ENCODE assay signal across 9 mouse cellular contexts in genomic region chr7:141229702-141230101, GRCm38 (mm10). TPM values are rescaled to one million over a fixed set of nuclear protein-coding genes. Genes with fewer than 3 reads are reported as not detected.
DNase-seq lines count a peak whose midpoint lies in the region; ATAC-seq lines count a peak whose summit lies in the region.
"Had no signal": no experiment of that assay in that cellular context is flagged by ENCODE, and none has a peak within 500 bp of the region (broad histone marks: within the 10 kb centered on the region; RNA-seq: fewer than 3 reads in every experiment).

No protein-coding gene starts in this region.

- H3K27ac ChIP-seq in lung, embryonic 15.5 days, result no peak overlapping the region
- peak overlapping the region; percentile 98 for H3K27ac ChIP-seq in forebrain, embryonic 10.5 days
- H3K27ac ChIP-seq in limb, embryonic 10.5 days, result peak overlapping the region; percentile 98
- no peak overlapping the region for H3K27ac ChIP-seq in neural tube, embryonic 15.5 days (replicated peaks)

- no peaks in the 10 kb centered on the region for H3K9me3 ChIP-seq in lung, embryonic 15.5 days
- H3K9me3 ChIP-seq in forebrain, embryonic 10.5 days, result no peaks in the 10 kb centered on the region
- H3K9me3 ChIP-seq in limb, embryonic 10.5 days (replicated peaks), result no peaks in the 10 kb centered on the region
- H3K9me3 ChIP-seq in neural tube, embryonic 15.5 days (replicated peaks), result no peaks in the 10 kb centered on the region

- H3K27me3 ChIP-seq in lung, embryonic 15.5 days, result no peaks in the 10 kb centered on the region
- no peaks in the 10 kb centered on the region for H3K27me3 ChIP-seq in forebrain, embryonic 10.5 days (ENCODE audit: poor library complexity, severe bottlenecking)
- H3K27me3 ChIP-seq in limb, embryonic 10.5 days (ENCODE audit: low read depth, poor library complexity, severe bottlenecking), result no peaks in the 10 kb centered on the region
- H3K27me3 ChIP-seq in neural tube, embryonic 15.5 days (replicated peaks), result no peaks in the 10 kb centered on the region

- peak overlapping the region; percentile 95 for H3K9ac ChIP-seq in lung, embryonic 15.5 days
- H3K9ac ChIP-seq in neural tube, embryonic 15.5 days (replicated peaks), result peak overlapping the region; percentile 94

- ATAC-seq in lung, embryonic 15.5 days (ENCODE audit: borderline replicate concordance, extremely low read depth, low FRiP score, low TSS enrichment), result no peak
- ATAC-seq in neural tube, embryonic 15.5 days (ENCODE audit: low FRiP score), result no peak
- no peak for ATAC-seq in monocyte, adult 5-6 weeks (replicated peaks; ENCODE audit: insufficient number of reproducible peaks, low FRiP score, low TSS enrichment, poor library complexity, severe bottlenecking)

- peaks cover 35% of the 10 kb centered on the region for H3K36me3 ChIP-seq in lung, embryonic 15.5 days
- peaks cover 47% of the 10 kb centered on the region for H3K36me3 ChIP-seq in forebrain, embryonic 10.5 days (replicated peaks)
- peaks cover 44% of the 10 kb centered on the region for H3K36me3 ChIP-seq in limb, embryonic 10.5 days
- peaks cover 40% of the 10 kb centered on the region for H3K36me3 ChIP-seq in neural tube, embryonic 15.5 days

- peaks cover 23% of the 10 kb centered on the region for H3K4me1 ChIP-seq in lung, embryonic 15.5 days
- peaks cover 23% of the 10 kb centered on the region for H3K4me1 ChIP-seq in forebrain, embryonic 10.5 days
- H3K4me1 ChIP-seq in limb, embryonic 10.5 days, result peaks cover 20% of the 10 kb centered on the region
- H3K4me1 ChIP-seq in neural tube, embryonic 15.5 days, result peaks cover 32% of the 10 kb centered on the region

- peak overlapping the region; percentile 80 for H3K4me2 ChIP-seq in lung, embryonic 15.5 days
- peak overlapping the region; percentile 83 for H3K4me2 ChIP-seq in neural tube, embryonic 15.5 days

- H3K4me3 ChIP-seq in lung, embryonic 15.5 days, result peak overlapping the region; percentile 94
- H3K4me3 ChIP-seq in forebrain, embryonic 10.5 days, result peak overlapping the region; percentile 100
- H3K4me3 ChIP-seq in limb, embryonic 10.5 days, result peak overlapping the region; percentile 99
- H3K4me3 ChIP-seq in neural tube, embryonic 15.5 days (replicated peaks), result peak overlapping the region; percentile 90

- no peak for DNase-seq in lung, postnatal 10 days
- DNase-seq in forebrain, embryonic 10.5 days (ENCODE audit: extremely low spot score, low spot score), result no peak
- DNase-seq in limb, embryonic 10.5 days (ENCODE audit: low spot score), result no peak
- no peak for DNase-seq in thymus, postnatal 10 days (ENCODE audit: low spot score in 2 of 2)
- DNase-seq in layer of hippocampus, postnatal 36 days, result no peak
- DNase-seq: kidney, postnatal 25 days had no signal

- 38% methylated on average over 6 of the region's 6 CpGs for WGBS in lung, embryonic 15.5 days
- WGBS in forebrain, embryonic 10.5 days, result 66% methylated on average over 6 of the region's 6 CpGs
- WGBS in limb, embryonic 10.5 days, result 68% methylated on average over 6 of the region's 6 CpGs
- WGBS in neural tube, embryonic 15.5 days, result 73% methylated on average over 6 of the region's 6 CpGs

RNA-seq across cellular contexts. Expression of gene Phrf1, which starts 1.1 kb away (rescaled TPM):
- 71.8 and 71.9 TPM in 2 replicates for polyA plus RNA-seq in lung, embryonic 15.5 days (2015; fragmentation: Nextera tagmentation; extraction: Ambion mirVana)
- 121 and 124 TPM in 2 replicates for polyA plus RNA-seq in forebrain, embryonic 10.5 days (2016; fragmentation: Nextera tagmentation; extraction: Ambion mirVana)
- 121 and 131 TPM in 2 replicates for polyA plus RNA-seq in limb, embryonic 10.5 days (2016; fragmentation: Nextera tagmentation; extraction: Ambion mirVana)
- 54.9 and 60.2 TPM in 2 replicates for polyA plus RNA-seq in neural tube, embryonic 15.5 days (2015; fragmentation: Nextera tagmentation; extraction: Ambion mirVana)
- 51.4 to 90.4 TPM (median 72.9 TPM) in 3 replicates for total RNA-seq in monocyte, adult 5-6 weeks (2017)
- total RNA-seq in layer of hippocampus, postnatal 36 days (2021), result 10 to 100 TPM; 79.9 to 86.9 TPM

RNA-seq across cellular contexts. Expression of gene Rassf7, which starts 14.0 kb away (rescaled TPM):
- 59.7 and 62.6 TPM in 2 replicates for polyA plus RNA-seq in lung, embryonic 15.5 days (2015; fragmentation: Nextera tagmentation; extraction: Ambion mirVana)
- polyA plus RNA-seq in forebrain, embryonic 10.5 days (2016; fragmentation: Nextera tagmentation; extraction: Ambion mirVana), result 50.8 and 53.8 TPM in 2 replicates
- polyA plus RNA-seq in limb, embryonic 10.5 days (2016; fragmentation: Nextera tagmentation; extraction: Ambion mirVana), result 44.7 and 53.5 TPM in 2 replicates
- 24.1 and 28.1 TPM in 2 replicates for polyA plus RNA-seq in neural tube, embryonic 15.5 days (2015; fragmentation: Nextera tagmentation; extraction: Ambion mirVana)
- 1.4 to 11.5 TPM (median 1.9 TPM) in 3 replicates for total RNA-seq in monocyte, adult 5-6 weeks (2017)
- total RNA-seq in layer of hippocampus, postnatal 36 days (2021), result under 1 TPM; 0.73 to 0.82 TPM

RNA-seq across cellular contexts. Expression of gene Lmntd2, which starts 15.8 kb away (rescaled TPM):
- polyA plus RNA-seq in lung, embryonic 15.5 days (2015; fragmentation: Nextera tagmentation; extraction: Ambion mirVana), result 1.1 and 1.3 TPM in 2 replicates
- polyA plus RNA-seq in forebrain, embryonic 10.5 days (2016; fragmentation: Nextera tagmentation; extraction: Ambion mirVana), result 3.4 and 4.4 TPM in 2 replicates
- 3.5 and 4.5 TPM in 2 replicates for polyA plus RNA-seq in limb, embryonic 10.5 days (2016; fragmentation: Nextera tagmentation; extraction: Ambion mirVana)
- polyA plus RNA-seq in neural tube, embryonic 15.5 days (2015; fragmentation: Nextera tagmentation; extraction: Ambion mirVana), result 0.35 and 1.6 TPM in 2 replicates
- total RNA-seq in monocyte, adult 5-6 weeks (2017), result 1.6 TPM in 1 of 3 replicates, not detected in the others
- total RNA-seq in layer of hippocampus, postnatal 36 days (2021), result not detected

RNA-seq across cellular contexts. Expression of gene Lrrc56, which starts 35.7 kb away (rescaled TPM):
- 5.8 and 6.9 TPM in 2 replicates for polyA plus RNA-seq in lung, embryonic 15.5 days (2015; fragmentation: Nextera tagmentation; extraction: Ambion mirVana)
- 15.5 and 15.6 TPM in 2 replicates for polyA plus RNA-seq in forebrain, embryonic 10.5 days (2016; fragmentation: Nextera tagmentation; extraction: Ambion mirVana)
- polyA plus RNA-seq in limb, embryonic 10.5 days (2016; fragmentation: Nextera tagmentation; extraction: Ambion mirVana), result 14.0 and 21.8 TPM in 2 replicates
- polyA plus RNA-seq in neural tube, embryonic 15.5 days (2015; fragmentation: Nextera tagmentation; extraction: Ambion mirVana), result 9.0 and 9.1 TPM in 2 replicates
- total RNA-seq in monocyte, adult 5-6 weeks (2017), result 2.1 to 2.8 TPM (median 2.1 TPM) in 3 replicates
- total RNA-seq in layer of hippocampus, postnatal 36 days (2021), result 1 to 10 TPM; 4.5 to 5.9 TPM

RNA-seq across cellular contexts. Expression of gene Hras, which starts 35.9 kb away (rescaled TPM):
- 99.9 and 102 TPM in 2 replicates for polyA plus RNA-seq in lung, embryonic 15.5 days (2015; fragmentation: Nextera tagmentation; extraction: Ambion mirVana)
- polyA plus RNA-seq in forebrain, embryonic 10.5 days (2016; fragmentation: Nextera tagmentation; extraction: Ambion mirVana), result 80.6 and 82.7 TPM in 2 replicates
- 101 and 104 TPM in 2 replicates for polyA plus RNA-seq in limb, embryonic 10.5 days (2016; fragmentation: Nextera tagmentation; extraction: Ambion mirVana)
- 166 and 188 TPM in 2 replicates for polyA plus RNA-seq in neural tube, embryonic 15.5 days (2015; fragmentation: Nextera tagmentation; extraction: Ambion mirVana)
- 22.4 to 25.6 TPM (median 25.2 TPM) in 3 replicates for total RNA-seq in monocyte, adult 5-6 weeks (2017)
- 100 to 1,000 TPM; 209 to 213 TPM for total RNA-seq in layer of hippocampus, postnatal 36 days (2021)

Comparison
In these comparisons a context has a peak if more than half of its experiments do, and no peak if none do; other contexts are left out.
1. H3K27ac ChIP-seq: peak in forebrain, embryonic 10.5 days (single experiment) and limb, embryonic 10.5 days (single experiment); none in lung, embryonic 15.5 days (single experiment) and neural tube, embryonic 15.5 days (single experiment).
2. Peak in every context shown above with its lines, with median percentiles within 50 percentile points of each other: H3K4me3 ChIP-seq.